Mouse (Mus musculus) limb, embryonic 13.5 days (tissue): ENCODE measurements around the gene Neu3. TPM values are rescaled to one million over a fixed set of nuclear protein-coding genes. Genes with fewer than 3 reads are reported as not detected.

Experiments
- ATAC-seq: fragments of 200-750 bp; cut with Nextera tagmentation; 2 replicates; pipeline ENCODE4 v1.8.0; 2017; ENCODE audit warnings: low read depth, moderate number of reproducible peaks, moderate TSS enrichment; ENCODE audit not compliant: low FRiP score
- H3K27ac ChIP-seq: fragments of 300-500 bp; sonication (generic); 2 replicates; pipeline ENCODE4 v1.5.1; 2015; ENCODE audit warnings: inconsistent platforms, mild to moderate bottlenecking, moderate library complexity
- H3K27me3 ChIP-seq: fragments of 300-500 bp; sonication (generic); 2 replicates; pipeline ENCODE4 v1.6.1; 2015; ENCODE audit warnings: mild to moderate bottlenecking, inconsistent platforms
- H3K36me3 ChIP-seq: fragments of 300-500 bp; sonication (generic); 2 replicates; pipeline ENCODE4 v1.6.1; 2015; ENCODE audit warnings: inconsistent platforms, mild to moderate bottlenecking, moderate library complexity
- H3K4me1 ChIP-seq: fragments of 300-500 bp; sonication (generic); 2 replicates; pipeline ENCODE4 v1.6.1; 2015; ENCODE audit warnings: inconsistent platforms
- H3K4me2 ChIP-seq: fragments of 300-500 bp; sonication (generic); replicated peaks from 2 replicates; pipeline ENCODE4 v1.6.1; 2015; ENCODE audit warnings: inconsistent platforms, mild to moderate bottlenecking, moderate library complexity
- H3K4me3 ChIP-seq: fragments of 300-500 bp; sonication (generic); 2 replicates; pipeline ENCODE4 v1.5.1; 2015; ENCODE audit warnings: moderate library complexity, mild to moderate bottlenecking, inconsistent platforms
- H3K9ac ChIP-seq: fragments of 300-500 bp; sonication (generic); 2 replicates; pipeline ENCODE4 v1.6.1; 2015; ENCODE audit warnings: mild to moderate bottlenecking, inconsistent platforms
- H3K9me3 ChIP-seq: fragments of 300-500 bp; sonication (generic); 2 replicates; pipeline ENCODE4 v1.6.1; 2016; ENCODE audit warnings: inconsistent platforms
- WGBS: fragments of 180-500 bp; shearing (Covaris S2); methylation state at CpG from one replicate; pipeline ENCODE4 v1.1.7; 2015; 5-methylcytosine and 5-hydroxymethylcytosine counted together
- polyA plus RNA-seq: library from polyadenylated mRNA; unstranded; fragments of >200 nt; fragmentation: Nextera tagmentation; extraction: Ambion mirVana; gene quantifications from 2 replicates; pipeline ENCODE4 v1.2.1, GENCODE M21; 2015

Gene Neu3
- polyA plus RNA-seq, 1 experiment from 2014 or later, result 4.3 TPM

GRCm38 (mm10) chr7:99785553-99785952, 42.7 kb downstream of the Neu3 start:
- Histone ChIP-seq H3K27me3 (no peaks in the 10 kb centered on the region; the same call in 1 of the 2 replicates), H3K9ac (no peak overlapping the region), H3K36me3 (no peaks in the 10 kb centered on the region), H3K27ac (no peak overlapping the region), H3K4me3 (no peak overlapping the region), H3K4me1 (peaks cover 15% of the 10 kb centered on the region), H3K9me3 (no peaks in the 10 kb centered on the region), H3K4me2 (no peak overlapping the region)
- WGBS, result 88% methylated on average over 3 of the region's 3 CpGs
- ATAC-seq, result no peak

GRCm38 (mm10) chr7:99783421-99783820, 44.8 kb downstream of the Neu3 start:
- no peak overlapping the region for H3K4me3 ChIP-seq

GRCm38 (mm10) chr7:99781916-99782315, 46.3 kb downstream of the Neu3 start:
- H3K4me2 ChIP-seq, result no peak overlapping the region
- WGBS, result 67% methylated on average over 2 of the region's 2 CpGs
- H3K9me3 ChIP-seq, result no peaks in the 10 kb centered on the region
- ATAC-seq, result no peak
- no peaks in the 10 kb centered on the region for H3K27me3 ChIP-seq
- no peaks in the 10 kb centered on the region for H3K4me1 ChIP-seq
- no peak overlapping the region for H3K27ac ChIP-seq
- no peaks in the 10 kb centered on the region for H3K36me3 ChIP-seq
- H3K9ac ChIP-seq, result no peak overlapping the region
- H3K4me3 ChIP-seq, result no peak overlapping the region

More at GRCm38 (mm10) chr7:99783421-99783820, 44.8 kb downstream of the Neu3 start:
- Histone ChIP-seq H3K9ac (no peak overlapping the region), H3K36me3 (no peaks in the 10 kb centered on the region), H3K4me1 (peaks cover 8% of the 10 kb centered on the region), H3K27ac (no peak overlapping the region), H3K9me3 (no peaks in the 10 kb centered on the region), H3K27me3 (no peaks in the 10 kb centered on the region), H3K4me2 (no peak overlapping the region)
- WGBS, result 88% methylated on average over 7 of the region's 7 CpGs
- ATAC-seq, result no peak

- no peaks in the 10 kb centered on the region for H3K27me3 ChIP-seq
- H3K4me3 ChIP-seq, result no peak overlapping the region
- no peaks in the 10 kb centered on the region for H3K36me3 ChIP-seq
- no peak for ATAC-seq
- H3K4me1 ChIP-seq, result no peaks in the 10 kb centered on the region
- 79% methylated on average over 5 of the region's 5 CpGs for WGBS
- H3K9me3 ChIP-seq, result no peaks in the 10 kb centered on the region
- no peak overlapping the region for H3K9ac ChIP-seq
- H3K4me2 ChIP-seq, result no peak overlapping the region
- no peak overlapping the region for H3K27ac ChIP-seq
Measured at GRCm38 (mm10) chr7:99781385-99781784, 46.8 kb downstream of the Neu3 start.

- peaks cover 20% of the 10 kb centered on the region for H3K9me3 ChIP-seq
- WGBS, result 95% methylated on average over 2 of the region's 2 CpGs
- H3K4me3 ChIP-seq, result no peak within 1 kb of the TSS
- no peaks in the 10 kb centered on the region for H3K27me3 ChIP-seq
- 0 out of 2 replicates have a peak, but pooled peaks cover 4% of the 10 kb centered on the region for H3K36me3 ChIP-seq
- no peak within 1 kb of the TSS for H3K4me2 ChIP-seq
- no peak within 1 kb of the TSS for H3K27ac ChIP-seq
- no peaks in the 10 kb centered on the region for H3K4me1 ChIP-seq
- H3K9ac ChIP-seq, result no peak within 1 kb of the TSS
- ATAC-seq, result no peak
Measured at GRCm38 (mm10) chr7:99763207-99763606, 65.0 kb downstream of the Neu3 start, which contains the start of gene Olfr521. TSS of gene Olfr521 (plus strand) at chr7:99763507.

Other genes starting within 250 kb of the Neu3 start
- gene Tpbgl, start 201.3 kb downstream of the Neu3 start, polyA plus RNA-seq, result 0.23 and 0.24 TPM in 2 replicates
- 2.0 and 2.6 TPM in 2 replicates for gene Slco2b1, start 117.1 kb downstream of the Neu3 start, polyA plus RNA-seq
- gene Olfr520, start 98.1 kb downstream of the Neu3 start, polyA plus RNA-seq, result not detected in 2 replicates
- not detected in 2 replicates for gene Olfr521, start 64.9 kb downstream of the Neu3 start, polyA plus RNA-seq
- gene Xrra1, start 30.7 kb upstream of the Neu3 start, polyA plus RNA-seq, result 0.15 and 0.27 TPM in 2 replicates
- 380 and 391 TPM in 2 replicates for gene Spcs2, start 35.0 kb upstream of the Neu3 start, polyA plus RNA-seq
- 6.4 and 6.6 TPM in 2 replicates for gene Rnf169, start 152.0 kb upstream of the Neu3 start, polyA plus RNA-seq
- 2.6 and 3.0 TPM in 2 replicates for gene Chrdl2, start 177.8 kb upstream of the Neu3 start, polyA plus RNA-seq